Mouse (Mus musculus): ENCODE results near the gene Dlx1.

The Dlx1 gene

GRCm38 (mm10) chr2:71546640-71547071, 18.7 kb downstream of the Dlx1 start, which contains the start of gene Dlx2:
Gene Dlx2 (minus strand): TSS chr2:71546754.
- DNase-seq (ENCODE audit: low spot score in 2 of 2), result no peak

- DNase-seq (ENCODE audit: low spot score in 2 of 2), result peak; percentile 55 to 61
These were observed 19.9 kb downstream of the Dlx1 start for GRCm38 (mm10) chr2:71547829-71548228.

GRCm38 (mm10) chr2:71550330-71550729, 22.4 kb downstream of the Dlx1 start:
- no peak for DNase-seq (ENCODE audit: low spot score in 2 of 2)

GRCm38 (mm10) chr2:71551704-71552103, 23.8 kb downstream of the Dlx1 start:
- DNase-seq (ENCODE audit: low spot score in 2 of 2), result no peak

GRCm38 (mm10) chr2:71556071-71556470, 28.2 kb downstream of the Dlx1 start:
- DNase-seq (ENCODE audit: low spot score in 2 of 2), result no peak

- DNase-seq (ENCODE audit: low spot score in 2 of 2), result no peak
These were observed 38.6 kb downstream of the Dlx1 start for GRCm38 (mm10) chr2:71566466-71566865.

GRCm38 (mm10) chr2:71573736-71574135, 45.8 kb downstream of the Dlx1 start:
- no peak for DNase-seq (ENCODE audit: low spot score in 2 of 2)

- DNase-seq (ENCODE audit: low spot score in 2 of 2), result no peak
These were observed 49.1 kb downstream of the Dlx1 start for GRCm38 (mm10) chr2:71577059-71577458.

- peak; percentile 41 to 44 for DNase-seq (ENCODE audit: low spot score in 2 of 2)
These were observed 52.9 kb downstream of the Dlx1 start for GRCm38 (mm10) chr2:71580632-71581466.

- no peak for DNase-seq (ENCODE audit: low spot score in 2 of 2)
These were observed 53.6 kb downstream of the Dlx1 start for GRCm38 (mm10) chr2:71581488-71581887.
